Mouse (Mus musculus) E14TG2a.4 (cell line): ENCODE data around the gene Park7.
"Not testable (repeated sequence)": the region's sequence is repeated elsewhere in the genome, so short reads cannot be mapped to it uniquely, and the experiment has no call there.

Experiments used
- H3K27me3 ChIP-seq: 2 replicates; pipeline ENCODE4 v1.6.1; 2014; ENCODE audit warnings: low read length, control low read depth; ENCODE audit not compliant: insufficient read depth
- H3K36me3 ChIP-seq: 2 replicates; pipeline ENCODE4 v1.6.1; 2014; ENCODE audit warnings: low read length, control low read depth; ENCODE audit not compliant: insufficient read depth
- H3K4me1 ChIP-seq: replicated peaks from 2 replicates; pipeline ENCODE4 v1.6.1; 2014; ENCODE audit warnings: low read depth, low read length, control low read depth
- H3K4me3 ChIP-seq: replicated peaks from 2 replicates; pipeline ENCODE4 v1.5.1; 2014; ENCODE audit warnings: mild to moderate bottlenecking, low read length
- H3K9me3 ChIP-seq: 2 replicates; pipeline ENCODE4 v1.6.1; 2014; ENCODE audit warnings: low read length, control low read depth
- CTCF ChIP-seq: conservative IDR thresholded peaks from 2 replicates; pipeline ENCODE4 v1.5.1; 2014; ENCODE audit warnings: low read length
- NANOG ChIP-seq: IDR thresholded peaks from 2 replicates; pipeline ENCODE4 v1.6.1; 2014; ENCODE audit warnings: borderline replicate concordance, low read length, mixed read lengths
- POU5F1 ChIP-seq: IDR thresholded peaks from 2 replicates; pipeline ENCODE4 v1.6.1; 2014; ENCODE audit warnings: low read length, borderline replicate concordance

Gene Park7

DNA sequence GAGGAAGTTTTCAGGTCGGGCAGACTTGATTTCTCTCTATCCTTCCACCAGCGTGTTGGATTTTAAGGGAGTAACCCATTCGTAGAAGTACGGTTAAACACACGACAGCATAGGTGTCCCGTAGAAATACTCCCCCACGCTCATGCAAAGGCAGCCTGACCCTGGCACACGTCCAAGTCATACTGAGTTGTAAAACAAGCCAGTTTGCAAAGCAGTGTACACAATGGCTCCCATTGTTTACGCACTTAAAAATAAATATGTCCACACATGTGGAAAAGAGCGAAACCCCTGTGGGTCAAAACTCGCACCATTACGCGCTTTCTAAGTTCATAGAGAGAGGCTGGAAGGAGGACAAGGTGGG, 24.3 kb downstream of the Park7 start:
- H3K36me3 ChIP-seq = no peaks in the 10 kb centered on the region
- H3K9me3 ChIP-seq = no peaks in the 10 kb centered on the region
- peaks cover 8% of the 10 kb centered on the region; the same call in 1 of the 2 replicates for H3K27me3 ChIP-seq
- TF ChIP-seq NANOG (no peak), POU5F1 (no peak), CTCF (no peak)
- H3K4me3 ChIP-seq = peak overlapping the region; percentile 43
- peaks cover 67% of the 10 kb centered on the region for H3K4me1 ChIP-seq

DNA sequence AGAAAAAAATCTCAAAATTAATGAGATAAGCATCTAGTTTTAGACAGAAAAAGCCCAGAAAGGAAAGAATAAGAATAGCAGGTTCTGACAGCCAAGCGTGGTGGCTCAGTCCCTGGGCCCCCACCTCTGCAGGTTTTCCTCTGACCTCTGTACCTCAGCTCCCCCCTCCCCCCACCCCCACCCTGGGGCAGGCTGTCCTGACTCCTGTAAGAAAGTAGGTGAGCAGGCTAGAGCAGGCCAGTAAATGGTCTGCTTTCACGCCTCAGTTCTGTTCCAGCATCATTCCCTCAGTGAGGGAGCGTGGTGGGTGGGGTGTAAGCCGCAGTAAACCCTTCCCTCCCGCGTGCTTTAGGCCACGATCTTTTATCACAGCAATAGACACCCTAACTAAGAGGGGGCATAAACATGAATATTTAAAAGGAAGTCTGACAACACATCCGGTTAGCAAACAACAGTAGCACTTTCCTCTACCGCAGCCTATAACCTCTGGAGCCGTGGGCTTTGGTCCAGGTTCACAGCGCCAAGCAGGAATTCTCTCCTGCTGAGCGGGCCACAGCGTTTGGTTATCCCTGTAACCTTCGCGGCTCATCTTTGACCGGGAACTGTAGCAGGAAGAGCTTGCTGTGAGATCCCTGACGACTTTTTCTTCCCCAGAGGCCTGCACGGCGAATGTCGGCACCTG, 24.8 kb downstream of the Park7 start:
- H3K9me3 ChIP-seq = no peaks in the 10 kb centered on the region
- H3K4me3 ChIP-seq = peak overlapping the region; percentile 43
- peaks cover 8% of the 10 kb centered on the region; the same call in 1 of the 2 replicates for H3K27me3 ChIP-seq
- TF ChIP-seq CTCF = no peak
- no peaks in the 10 kb centered on the region for H3K36me3 ChIP-seq
- H3K4me1 ChIP-seq = peaks cover 67% of the 10 kb centered on the region

DNA sequence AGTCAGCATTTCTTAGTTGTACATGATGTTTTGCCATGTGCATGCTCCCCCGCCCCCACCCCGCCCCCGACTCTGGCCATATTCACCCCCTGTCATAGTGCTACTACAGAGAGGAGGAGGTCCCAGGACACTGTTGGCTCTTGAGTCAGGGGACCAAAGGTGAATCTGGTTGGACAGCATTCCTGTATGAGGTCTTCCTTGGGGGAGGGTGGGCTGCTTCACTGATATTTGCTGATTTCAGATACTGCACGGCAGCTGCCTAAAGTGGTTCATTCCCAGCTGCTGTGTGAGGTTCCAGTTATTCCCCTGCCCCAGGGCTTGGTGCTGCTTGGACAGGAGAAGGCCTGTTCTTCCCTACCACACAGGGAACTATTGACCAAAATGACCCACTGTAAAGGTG, 25.7 kb downstream of the Park7 start:
- peaks cover 8% of the 10 kb centered on the region; the same call in 1 of the 2 replicates for H3K27me3 ChIP-seq
- TF ChIP-seq CTCF (no peak), NANOG (no peak), POU5F1 (no peak)
- no peaks in the 10 kb centered on the region for H3K9me3 ChIP-seq
- H3K36me3 ChIP-seq = no peaks in the 10 kb centered on the region
- no peak overlapping the region for H3K4me3 ChIP-seq
- peaks cover 60% of the 10 kb centered on the region for H3K4me1 ChIP-seq

DNA sequence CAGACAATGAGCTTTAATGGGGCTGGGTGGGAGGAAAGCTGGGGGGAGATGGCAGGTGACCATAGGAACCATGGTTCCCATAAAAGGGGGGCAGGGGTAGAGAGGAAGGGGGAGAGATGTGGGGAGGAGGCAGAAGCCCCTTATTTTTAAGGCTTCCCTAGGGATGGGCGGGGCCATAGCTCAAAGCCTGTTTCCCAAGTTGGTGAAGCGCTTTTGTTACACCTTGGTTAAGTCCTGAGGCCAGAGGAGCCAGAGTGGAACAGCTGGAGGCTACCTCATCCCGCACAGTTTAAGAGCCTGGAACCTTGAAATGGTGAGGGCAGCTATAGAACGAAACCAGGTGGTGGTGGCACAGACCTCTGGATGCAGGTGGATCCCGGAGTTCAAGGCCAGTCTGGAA, 26.3 kb downstream of the Park7 start:
- peaks cover 55% of the 10 kb centered on the region for H3K4me1 ChIP-seq
- no peak for TF ChIP-seq CTCF
- TF ChIP-seq POU5F1 = no peak
- TF ChIP-seq NANOG = no peak

DNA sequence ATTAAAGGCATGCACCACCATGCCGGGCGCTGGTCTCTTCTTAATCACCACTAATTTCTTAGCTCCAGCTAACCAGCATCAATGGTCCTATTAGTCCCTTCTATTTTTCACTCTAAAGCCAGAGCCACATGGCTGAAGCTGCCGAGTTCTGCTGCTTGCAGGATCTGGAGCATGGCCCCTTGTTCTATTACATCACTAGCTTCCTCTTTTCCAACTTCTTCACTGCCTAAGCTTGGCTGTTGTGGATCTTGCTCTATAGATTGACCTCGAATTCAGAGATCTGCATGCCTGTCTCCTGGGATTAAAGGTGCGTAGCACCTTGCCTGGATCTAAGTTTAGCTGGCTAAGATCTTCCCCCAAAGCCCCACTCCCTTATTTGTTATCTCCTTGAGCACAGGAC, 31.6 kb downstream of the Park7 start:
- TF ChIP-seq POU5F1 (no peak), CTCF (no peak)
- peaks cover 3% of the 10 kb centered on the region for H3K27me3 ChIP-seq
- H3K4me3 ChIP-seq = no peak overlapping the region
- H3K4me1 ChIP-seq = peaks cover 34% of the 10 kb centered on the region
- H3K9me3 ChIP-seq = peaks cover 9% of the 10 kb centered on the region; the same call in 1 of the 2 replicates
- H3K36me3 ChIP-seq = no peaks in the 10 kb centered on the region

More for the DNA sequence above, 26.3 kb downstream of the Park7 start:
- Histone ChIP-seq H3K9me3 (no peaks in the 10 kb centered on the region), H3K4me3 (no peak overlapping the region), H3K27me3 (peaks cover 8% of the 10 kb centered on the region; the same call in 1 of the 2 replicates), H3K36me3 (no peaks in the 10 kb centered on the region)

DNA sequence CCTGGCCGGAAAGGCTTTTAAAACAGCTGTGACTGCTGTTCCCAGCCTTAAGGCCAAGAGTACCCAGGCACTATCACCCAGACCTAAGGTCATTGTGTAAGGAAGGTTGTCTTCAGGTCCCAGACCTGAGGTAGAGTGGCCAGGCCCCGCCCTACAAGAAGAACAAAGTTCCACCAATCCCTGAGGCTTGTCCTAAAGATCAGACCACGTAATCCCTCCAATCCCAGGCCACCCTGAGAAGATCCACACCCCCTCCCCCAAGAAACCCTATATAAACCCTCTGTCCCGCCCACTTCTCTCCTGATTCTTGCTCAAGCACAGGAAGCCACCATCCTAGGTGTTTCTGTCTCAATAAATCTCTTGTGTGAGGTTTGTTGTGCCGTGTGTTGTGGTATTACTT, 33.9 kb downstream of the Park7 start:
- TF ChIP-seq POU5F1 = no peak
- no peak for TF ChIP-seq NANOG
- TF ChIP-seq CTCF = no peak
- Histone ChIP-seq H3K9me3 (peaks cover 9% of the 10 kb centered on the region; the same call in 1 of the 2 replicates), H3K4me1 (peaks cover 46% of the 10 kb centered on the region), H3K36me3 (no peaks in the 10 kb centered on the region), H3K4me3 (peak overlapping the region; percentile 57), H3K27me3 (peaks cover 3% of the 10 kb centered on the region)

DNA sequence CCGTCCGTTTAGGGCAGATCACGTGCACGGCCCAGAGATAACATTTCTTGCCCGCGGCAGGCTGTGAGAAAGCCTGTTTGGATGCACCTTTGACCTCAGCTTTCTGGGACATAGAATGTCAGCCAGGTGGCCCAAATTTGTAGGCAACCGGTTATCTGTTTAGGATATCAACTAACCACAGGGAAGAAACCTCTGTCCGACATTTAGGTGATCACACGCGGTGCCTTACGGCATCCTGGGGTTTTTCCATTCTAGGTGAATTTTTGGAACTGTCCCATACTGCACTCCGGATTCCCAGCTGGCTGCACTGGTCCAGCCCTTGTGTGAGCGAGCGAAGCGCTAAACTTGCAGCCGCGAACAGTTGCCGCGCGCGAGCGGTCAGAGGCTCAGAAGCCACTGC, 34.6 kb downstream of the Park7 start:
- no peak for TF ChIP-seq NANOG
- no peak for TF ChIP-seq CTCF
- no peak for TF ChIP-seq POU5F1
- Histone ChIP-seq H3K9me3 (peaks cover 9% of the 10 kb centered on the region; the same call in 1 of the 2 replicates), H3K36me3 (no peaks in the 10 kb centered on the region), H3K27me3 (peaks cover 3% of the 10 kb centered on the region), H3K4me3 (peak overlapping the region; percentile 57), H3K4me1 (peaks cover 50% of the 10 kb centered on the region)

DNA sequence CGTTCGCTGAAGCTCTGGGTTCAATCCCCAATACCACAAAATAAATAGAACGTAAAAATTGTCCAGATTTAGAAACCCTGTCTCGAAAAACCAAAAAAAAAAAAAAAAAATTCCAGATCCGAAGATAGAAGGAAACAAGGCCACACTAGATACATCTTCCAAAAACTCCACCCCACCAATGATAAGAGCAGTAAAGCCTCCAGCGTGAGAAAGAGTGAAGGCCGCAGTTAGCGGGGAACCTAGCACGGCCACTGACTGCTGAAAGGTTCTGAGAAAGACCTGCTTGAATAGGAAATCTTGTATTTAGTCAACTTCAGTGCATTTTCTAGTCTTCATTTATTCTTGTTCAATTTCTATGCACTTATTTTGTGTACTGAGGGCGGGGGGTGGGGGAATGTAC, 38.8 kb downstream of the Park7 start:
- Histone ChIP-seq H3K36me3 (peaks cover 2% of the 10 kb centered on the region; the same call in 1 of the 2 replicates), H3K9me3 (peaks cover under 1% of the 10 kb centered on the region; the same call in 1 of the 2 replicates), H3K4me1 (peaks cover 75% of the 10 kb centered on the region), H3K4me3 (no peak overlapping the region), H3K27me3 (peaks cover 3% of the 10 kb centered on the region)
- no peak for TF ChIP-seq NANOG
- TF ChIP-seq POU5F1 = no peak
- TF ChIP-seq CTCF = no peak

DNA sequence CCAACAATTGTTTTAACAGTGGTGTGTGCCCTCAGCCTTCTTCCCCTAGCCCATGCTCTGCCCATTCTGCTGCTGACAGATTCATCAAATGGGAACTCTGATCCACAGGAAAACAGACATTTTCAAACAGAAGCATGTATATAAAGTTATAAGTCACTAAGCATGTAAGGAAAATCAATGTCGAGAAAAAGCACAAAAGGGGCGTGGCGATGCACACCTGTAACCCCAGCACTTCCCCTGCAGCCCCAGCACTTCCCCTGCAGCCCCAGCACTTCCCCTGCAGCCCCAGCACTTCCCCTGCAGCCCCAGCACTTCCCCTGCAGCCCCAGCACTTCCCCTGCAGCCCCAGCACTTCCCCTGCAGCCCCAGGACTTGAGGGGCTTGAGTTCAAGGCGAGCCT, 39.8 kb downstream of the Park7 start:
- H3K9me3 ChIP-seq, H3K4me3 ChIP-seq, H3K36me3 ChIP-seq, H3K27me3 ChIP-seq: not testable (repeated sequence)
- peaks cover 75% of the 10 kb centered on the region for H3K4me1 ChIP-seq
